Mouse (Mus musculus) MEL (cell line): Measurements from ENCODE around the gene Adcy4. TPM values are rescaled to one million over a fixed set of nuclear protein-coding genes. Genes with fewer than 3 reads are reported as not detected.

ENCODE experiments used
- DNase-seq: peaks from one replicate; pipeline ENCODE4 v3.0.0; 2011; ENCODE audit warnings: low read depth, low spot score
- H3K27ac ChIP-seq: 2 replicates; pipeline ENCODE4 v1.5.1; 2012; ENCODE audit warnings: low read depth, mild to moderate bottlenecking, control low read depth, low read length, moderate library complexity; ENCODE audit not compliant: control insufficient read depth
- H3K27me3 ChIP-seq, 2 experiments: fragments of 150-350 bp in 1 of 2; sonication (generic) in 1 of 2; 2 replicates each; pipeline ENCODE4 v1.6.1; 2012; ENCODE audit warnings: low read length in 2 of 2, mild to moderate bottlenecking in 2 of 2, improper control_type of control experiment in 1 of 2, moderate library complexity in 1 of 2; ENCODE audit not compliant: insufficient read depth in 2 of 2, control insufficient read depth in 1 of 2
- H3K36me3 ChIP-seq, 2 experiments: 2 replicates each; pipeline ENCODE4 v1.6.1; 2012 to 2014; ENCODE audit warnings: low read length in 2 of 2, improper control_type of control experiment in 1 of 2, inconsistent platforms in 1 of 2, mild to moderate bottlenecking in 1 of 2; ENCODE audit not compliant: insufficient read depth in 2 of 2, control insufficient read depth in 1 of 2
- H3K4me1 ChIP-seq, 2 experiments: fragments of 150-350 bp in 1 of 2; sonication (generic) in 1 of 2; 2 replicates each; pipeline ENCODE4 v1.6.1; 2012; ENCODE audit warnings: low read length in 2 of 2, improper control_type of control experiment in 1 of 2, mild to moderate bottlenecking in 1 of 2; ENCODE audit not compliant: insufficient read depth in 2 of 2, control insufficient read depth in 1 of 2
- H3K4me3 ChIP-seq, 2 experiments: fragments of 150-350 bp in 1 of 2; sonication (generic) in 1 of 2; 2 replicates each; pipeline ENCODE4 v1.5.1; 2012; ENCODE audit warnings: low read depth in 2 of 2, low read length in 2 of 2, mild to moderate bottlenecking in 2 of 2, moderate library complexity in 2 of 2, control low read depth in 1 of 2, improper control_type of control experiment in 1 of 2; ENCODE audit not compliant: control insufficient read depth in 1 of 2, insufficient read depth in 1 of 2
- H3K79me2 ChIP-seq: 2 replicates; pipeline ENCODE4 v1.6.1; 2012; ENCODE audit warnings: mild to moderate bottlenecking, low read length, moderate library complexity; ENCODE audit not compliant: control insufficient read depth, poor library complexity, insufficient read depth
- H3K9ac ChIP-seq: 2 replicates; pipeline ENCODE4 v1.6.1; 2012; ENCODE audit warnings: low read depth, mild to moderate bottlenecking, control low read depth, low read length, moderate library complexity; ENCODE audit not compliant: control insufficient read depth, poor library complexity, severe bottlenecking
- H3K9me3 ChIP-seq: fragments of 150-350 bp; sonication (generic); replicated peaks from 2 replicates; pipeline ENCODE4 v1.6.1; 2012; ENCODE audit warnings: mild to moderate bottlenecking, low read length, improper control_type of control experiment, moderate library complexity; ENCODE audit not compliant: insufficient read depth
- BHLHE40 ChIP-seq: IDR thresholded peaks from 2 replicates; pipeline ENCODE4 v1.6.1; 2012; ENCODE audit warnings: low read depth, mild to moderate bottlenecking, inconsistent platforms, low read length, improper control_type of control experiment, borderline replicate concordance
- CHD2 ChIP-seq: IDR thresholded peaks from 2 replicates; pipeline ENCODE4 v1.6.1; 2011; ENCODE audit warnings: low read length, improper control_type of control experiment
- E2F4 ChIP-seq: IDR thresholded peaks from 2 replicates; pipeline ENCODE4 v1.6.1; 2011; ENCODE audit warnings: low read depth, low read length, improper control_type of control experiment, borderline replicate concordance
- ELF1 ChIP-seq: IDR thresholded peaks from 2 replicates; pipeline ENCODE4 v1.6.1; 2014; ENCODE audit warnings: low read depth, mild to moderate bottlenecking, inconsistent platforms, low read length, improper control_type of control experiment, moderate library complexity
- GABPA ChIP-seq: IDR thresholded peaks from 2 replicates; pipeline ENCODE4 v1.6.1; 2012; ENCODE audit warnings: low read depth, mild to moderate bottlenecking, inconsistent platforms, low read length, improper control_type of control experiment, moderate library complexity
- JUND ChIP-seq: IDR thresholded peaks from 2 replicates; pipeline ENCODE4 v1.6.1; 2011; ENCODE audit warnings: low read depth, mild to moderate bottlenecking, improper control_type of control experiment, low read length
- KAT2A ChIP-seq: conservative IDR thresholded peaks from 2 replicates; pipeline ENCODE4 v1.6.1; 2012; ENCODE audit warnings: low read depth, low read length, improper control_type of control experiment, inconsistent platforms
- MAFK ChIP-seq: IDR thresholded peaks from 2 replicates; pipeline ENCODE4 v1.6.1; 2011; ENCODE audit warnings: low read depth, mild to moderate bottlenecking, low read length, improper control_type of control experiment, borderline replicate concordance
- MAZ ChIP-seq: IDR thresholded peaks from 2 replicates; pipeline ENCODE4 v1.6.1; 2012; ENCODE audit warnings: low read depth, mild to moderate bottlenecking, inconsistent platforms, low read length, improper control_type of control experiment
- MXI1 ChIP-seq: IDR thresholded peaks from 2 replicates; pipeline ENCODE4 v1.6.1; 2011; ENCODE audit warnings: mild to moderate bottlenecking, low read depth, low read length, improper control_type of control experiment
- MYB ChIP-seq: IDR thresholded peaks from 2 replicates; pipeline ENCODE4 v1.6.1; 2011; ENCODE audit warnings: mild to moderate bottlenecking, low read depth, low read length, improper control_type of control experiment
- NELFE ChIP-seq: IDR thresholded peaks from 2 replicates; pipeline ENCODE4 v1.6.1; 2011; ENCODE audit warnings: low read depth, low read length, improper control_type of control experiment
- NRF1 ChIP-seq: IDR thresholded peaks from 2 replicates; pipeline ENCODE4 v1.6.1; 2014; ENCODE audit warnings: low read depth, mild to moderate bottlenecking, inconsistent platforms, low read length, improper control_type of control experiment, moderate library complexity; ENCODE audit not compliant: poor library complexity, insufficient read depth, severe bottlenecking
- POLR2A ChIP-seq, 2 experiments: IDR thresholded peaks; 2 replicates each; pipeline ENCODE4 v1.6.1; 2011 to 2012; ENCODE audit warnings: low read length in 2 of 2, mild to moderate bottlenecking in 2 of 2, control low read depth in 1 of 2, improper control_type of control experiment in 1 of 2, low read depth in 1 of 2, moderate library complexity in 1 of 2; ENCODE audit not compliant: control insufficient read depth in 1 of 2, insufficient read depth in 1 of 2, poor library complexity in 1 of 2
- POLR2AphosphoS2 ChIP-seq: IDR thresholded peaks from 2 replicates; pipeline ENCODE4 v1.6.1; 2011; ENCODE audit warnings: low read length, improper control_type of control experiment
- POLR2AphosphoS5 ChIP-seq: IDR thresholded peaks from 2 replicates; pipeline ENCODE4 v1.6.1; 2012; ENCODE audit warnings: low read depth, borderline replicate concordance, mild to moderate bottlenecking, inconsistent platforms, low read length, moderate library complexity, mixed read lengths
- RCOR1 ChIP-seq: IDR thresholded peaks from 2 replicates; pipeline ENCODE4 v1.6.1; 2012; ENCODE audit warnings: low read depth, mild to moderate bottlenecking, inconsistent platforms, low read length, improper control_type of control experiment
- SMC3 ChIP-seq: IDR thresholded peaks from 2 replicates; pipeline ENCODE4 v1.6.1; 2011; ENCODE audit warnings: low read depth, low read length, improper control_type of control experiment
- UBTF ChIP-seq: IDR thresholded peaks from 2 replicates; pipeline ENCODE4 v1.6.1; 2012; ENCODE audit warnings: low read depth, mild to moderate bottlenecking, inconsistent platforms, low read length, improper control_type of control experiment, moderate library complexity, borderline replicate concordance; ENCODE audit not compliant: insufficient read depth
- USF1 ChIP-seq: IDR thresholded peaks from 2 replicates; pipeline ENCODE4 v1.6.1; 2014; ENCODE audit warnings: low read depth, mild to moderate bottlenecking, inconsistent platforms, low read length, improper control_type of control experiment, moderate library complexity
- USF2 ChIP-seq, 2 experiments: IDR thresholded peaks; 2 replicates each; pipeline ENCODE4 v1.6.1; 2011 to 2012; ENCODE audit warnings: improper control_type of control experiment in 2 of 2, low read length in 2 of 2, borderline replicate concordance in 1 of 2, inconsistent platforms in 1 of 2, low read depth in 1 of 2, mild to moderate bottlenecking in 1 of 2; ENCODE audit not compliant: insufficient read depth in 1 of 2
- ZC3H11A ChIP-seq: IDR thresholded peaks from 2 replicates; pipeline ENCODE4 v1.6.1; 2012; ENCODE audit warnings: low read depth, mild to moderate bottlenecking, inconsistent platforms, low read length, improper control_type of control experiment
- ZKSCAN1 ChIP-seq: IDR thresholded peaks from 2 replicates; pipeline ENCODE4 v1.6.1; 2012; ENCODE audit warnings: low read depth, mild to moderate bottlenecking, inconsistent platforms, low read length, improper control_type of control experiment, moderate library complexity
- polyA plus RNA-seq, 2 experiments: library from polyadenylated mRNA; stranded (reverse) in 1 of 2; unstranded in 1 of 2; fragments of >175 nt in 1 of 2; fragments of >200 nt in 1 of 2; gene quantifications; 2 replicates each; pipeline versions ENCODE4 v1.2.1 to v1.2.4; 2012; ENCODE audit warnings: low replicate concordance in 2 of 2, low read depth in 1 of 2; ENCODE audit not compliant: insufficient read length in 2 of 2, insufficient read depth in 1 of 2, missing spikeins in 1 of 2
- total RNA-seq: library from RNA; depleted of rRNA; stranded (reverse); fragments of 300-350 nt; gene quantifications from 2 replicates; pipeline ENCODE4 v1.2.3, GENCODE M21; 2012

Gene Adcy4
- total and polyA plus RNA-seq, 3 experiments, result 0.19 to 0.35 TPM; not detected in 1

DNA sequence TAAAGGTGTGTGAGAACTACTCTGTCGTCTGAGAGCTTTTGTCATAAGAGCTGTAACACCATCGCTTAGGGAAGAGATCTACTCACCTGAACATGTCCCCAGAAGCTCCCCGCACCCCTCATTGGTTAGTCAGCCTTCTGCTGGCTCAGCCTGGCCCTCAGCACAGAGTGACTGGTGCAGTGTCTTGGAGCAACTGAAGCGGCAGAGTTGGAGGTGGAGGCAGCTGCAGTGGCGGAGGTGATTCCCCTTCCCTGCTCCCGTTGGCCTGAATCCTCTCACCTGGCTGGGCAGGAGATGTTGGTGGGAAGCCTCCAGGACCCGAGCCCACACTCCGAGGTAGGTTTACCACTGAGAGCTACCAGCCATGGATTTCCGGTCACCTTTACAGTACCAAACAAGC, 36.7 kb upstream of the Adcy4 start:
- Histone ChIP-seq H3K27ac (no peak overlapping the region), H3K79me2 (no peaks in the 10 kb centered on the region; the same call in 1 of the 2 replicates), H3K9me3 (no peaks in the 10 kb centered on the region), H3K4me1 (peaks cover 0 to 4% of the 10 kb centered on the region in 2 experiments; a peak in 1 of 4 replicates), H3K9ac (no peak overlapping the region), H3K36me3 (peaks cover 0 to 4% of the 10 kb centered on the region in 2 experiments; a peak in 2 of 4 replicates), H3K4me3 (no peak overlapping the region), H3K27me3 (no peaks in the 10 kb centered on the region; a peak in 3 of 4 replicates)
- no peak for DNase-seq
- TF ChIP-seq MAFK, result no peak
- no peak for TF ChIP-seq RCOR1
- TF ChIP-seq ZKSCAN1, result no peak
- TF ChIP-seq POLR2AphosphoS2, result no peak

DNA sequence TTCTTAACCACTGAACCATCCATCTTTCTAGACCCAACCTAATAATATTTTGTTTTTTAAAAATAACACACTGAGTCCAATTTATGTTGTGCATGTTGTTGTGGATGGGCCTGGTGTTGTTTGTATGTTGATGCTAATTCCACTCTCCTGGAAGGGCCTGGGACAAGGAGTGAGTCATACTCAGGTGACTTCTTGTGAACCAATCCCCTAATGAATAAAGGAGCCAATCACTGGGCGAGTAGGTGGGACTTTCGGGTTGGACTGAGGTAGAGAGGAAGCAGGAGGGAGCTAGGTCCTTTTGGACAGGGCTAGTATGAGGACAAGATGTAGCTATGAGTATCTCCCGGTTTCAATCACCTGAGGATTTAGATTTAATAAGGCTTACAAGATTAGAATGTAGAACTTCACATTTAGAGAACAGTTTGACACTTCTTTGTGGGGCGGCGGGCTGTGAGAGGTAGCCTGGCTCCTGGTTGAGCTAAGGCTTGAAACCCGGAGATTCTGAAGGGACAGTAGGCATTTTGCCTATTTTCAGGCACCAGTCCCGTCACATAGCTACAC, 36.0 kb upstream of the Adcy4 start:
- H3K79me2 ChIP-seq, result no peaks in the 10 kb centered on the region; the same call in 1 of the 2 replicates
- H3K36me3 ChIP-seq, result peaks cover 0 to 4% of the 10 kb centered on the region in 2 experiments; a peak in 2 of 4 replicates
- no peak for TF ChIP-seq MAZ
- TF ChIP-seq USF1, result peak; percentile 52; the same call in 1 of the 2 replicates

GRCm38 (mm10) chr14:55815310-55815751, 31.4 kb upstream of the Adcy4 start:
- no peak for DNase-seq
- Histone ChIP-seq H3K79me2 (no peaks in the 10 kb centered on the region), H3K36me3 (no peaks in the 10 kb centered on the region), H3K9ac (no peak overlapping the region), H3K27ac (no peak overlapping the region), H3K27me3 (peaks cover 0 to 2% of the 10 kb centered on the region in 2 experiments; a peak in 3 of 4 replicates), H3K9me3 (no peaks in the 10 kb centered on the region), H3K4me3 (no peak overlapping the region), H3K4me1 (no peaks in the 10 kb centered on the region)
- TF ChIP-seq NELFE (no peak), KAT2A (no peak), MAZ (no peak), NRF1 (no peak), ZC3H11A (no peak), POLR2AphosphoS5 (no peak), UBTF (no peak), ZKSCAN1 (no peak), GABPA (no peak), E2F4 (no peak), POLR2A (IDR thresholded peaks at IDR 0.05; ENCODE audit: control insufficient read depth in 1 of 2, insufficient read depth in 1 of 2, low read depth in 1 of 2, low read length in 2 of 2, poor library complexity in 1 of 2) (no peak), RCOR1 (no peak), BHLHE40 (no peak), SMC3 (no peak), USF2 (IDR thresholded peaks at IDR 0.05; ENCODE audit: borderline replicate concordance in 1 of 2, insufficient read depth in 1 of 2, low read depth in 1 of 2, low read length in 2 of 2) (no peak), CHD2 (no peak), MXI1 (no peak), JUND (no peak), MYB (no peak), ELF1 (no peak)

More for the DNA sequence above, 36.0 kb upstream of the Adcy4 start:
- Histone ChIP-seq H3K27ac (no peak overlapping the region), H3K9ac (no peak overlapping the region), H3K4me3 (no peak overlapping the region), H3K4me1 (peaks cover 0 to 4% of the 10 kb centered on the region in 2 experiments; a peak in 1 of 4 replicates), H3K9me3 (no peaks in the 10 kb centered on the region), H3K27me3 (no peaks in the 10 kb centered on the region; a peak in 3 of 4 replicates)
- peak; percentile 36 for DNase-seq
